Mouse (Mus musculus) thymus, adult 18-20 months (tissue): ENCODE measurements around the gene Tmem138.
A peak's percentile ranks its signal among the peaks of the same experiment; 100 is the strongest.
"Not testable (repeated sequence)": the region's sequence is repeated elsewhere in the genome, so short reads cannot be mapped to it uniquely, and the experiment has no call there.

Source experiments
- DNase-seq, 2 experiments: peaks; one replicate each; pipeline ENCODE4 v3.0.0; 2022; ENCODE audit warnings: mixed read lengths in 2 of 2

The Tmem138 gene

DNA sequence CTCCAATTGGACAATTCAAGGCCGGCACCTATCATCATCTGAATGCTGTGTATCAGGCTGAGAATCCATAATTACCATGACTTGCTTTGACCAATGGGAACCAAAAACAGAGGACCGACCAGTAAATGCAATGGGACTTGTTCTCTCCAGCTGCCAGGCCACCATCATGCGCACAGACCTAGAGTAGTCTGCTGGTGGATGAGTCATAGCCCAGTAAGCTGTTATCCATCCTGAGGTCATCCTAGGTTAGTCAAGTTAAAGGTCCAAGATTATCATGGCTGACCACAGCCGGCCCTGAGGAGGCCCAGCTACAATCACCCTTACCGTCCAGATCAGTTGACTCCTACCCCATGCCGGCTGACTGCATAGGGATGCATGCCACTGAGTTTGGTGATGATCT is 7.5 kb downstream of the Tmem138 start:
- DNase-seq, result no peak

DNA sequence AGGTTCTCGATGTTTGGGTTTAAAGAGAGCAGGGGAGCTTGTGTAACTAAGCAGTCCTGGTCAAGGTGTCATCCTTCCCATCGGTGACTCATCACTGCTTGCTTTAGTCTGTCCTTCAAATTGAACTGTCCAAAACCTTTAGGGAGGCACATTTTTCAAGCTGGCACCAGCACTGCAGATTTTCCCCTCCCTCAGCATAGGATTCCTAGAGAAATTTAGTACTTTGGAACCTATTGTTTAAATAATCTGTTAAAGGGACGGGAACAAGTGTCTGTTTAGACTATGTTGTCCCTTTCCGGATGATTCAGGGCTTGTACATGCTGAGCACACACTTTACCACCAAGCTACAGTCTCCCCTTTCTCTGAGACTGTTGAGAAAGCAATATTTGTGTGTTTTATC is 11.9 kb downstream of the Tmem138 start:
- no peak for DNase-seq

DNA sequence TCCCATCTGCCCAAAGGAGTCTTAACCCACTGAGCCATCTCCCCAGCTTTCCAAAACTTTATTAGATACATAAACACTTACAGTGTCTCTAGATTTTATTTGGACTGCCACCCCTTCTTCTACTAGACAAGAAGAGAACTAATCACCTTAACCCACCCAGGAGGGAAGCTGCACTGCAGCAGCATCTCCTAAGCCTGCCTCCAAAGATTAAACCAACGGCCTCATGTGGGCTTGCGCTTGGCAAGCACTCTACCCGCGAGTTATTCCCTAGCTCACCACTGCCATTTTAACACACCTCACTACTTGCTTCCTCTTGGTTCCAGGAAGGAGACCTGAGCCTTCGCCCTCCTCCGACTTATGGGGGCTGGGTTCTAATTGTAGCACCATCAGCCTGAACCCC is 12.9 kb downstream of the Tmem138 start:
- DNase-seq, result no peak

DNA sequence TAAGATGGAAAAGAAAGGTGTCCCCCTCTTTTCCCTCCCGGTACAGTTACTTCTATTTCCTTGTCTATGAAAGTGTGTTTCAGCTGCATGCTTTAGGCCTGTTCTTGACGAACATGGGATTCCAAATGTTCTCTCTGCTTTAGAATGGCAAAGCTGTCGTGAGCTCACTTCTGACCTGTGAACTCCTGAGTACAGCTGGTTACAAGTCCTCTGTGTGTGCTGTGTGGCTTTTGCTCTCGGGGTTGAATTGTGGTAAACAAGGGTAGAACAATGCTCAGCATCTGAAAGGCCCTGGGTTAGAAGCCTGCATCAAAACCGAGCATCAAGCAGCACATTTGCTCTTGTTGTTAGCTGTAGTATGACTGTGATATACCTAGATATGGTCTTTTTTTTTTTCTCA is 14.8 kb downstream of the Tmem138 start:
- no peak for DNase-seq

DNA sequence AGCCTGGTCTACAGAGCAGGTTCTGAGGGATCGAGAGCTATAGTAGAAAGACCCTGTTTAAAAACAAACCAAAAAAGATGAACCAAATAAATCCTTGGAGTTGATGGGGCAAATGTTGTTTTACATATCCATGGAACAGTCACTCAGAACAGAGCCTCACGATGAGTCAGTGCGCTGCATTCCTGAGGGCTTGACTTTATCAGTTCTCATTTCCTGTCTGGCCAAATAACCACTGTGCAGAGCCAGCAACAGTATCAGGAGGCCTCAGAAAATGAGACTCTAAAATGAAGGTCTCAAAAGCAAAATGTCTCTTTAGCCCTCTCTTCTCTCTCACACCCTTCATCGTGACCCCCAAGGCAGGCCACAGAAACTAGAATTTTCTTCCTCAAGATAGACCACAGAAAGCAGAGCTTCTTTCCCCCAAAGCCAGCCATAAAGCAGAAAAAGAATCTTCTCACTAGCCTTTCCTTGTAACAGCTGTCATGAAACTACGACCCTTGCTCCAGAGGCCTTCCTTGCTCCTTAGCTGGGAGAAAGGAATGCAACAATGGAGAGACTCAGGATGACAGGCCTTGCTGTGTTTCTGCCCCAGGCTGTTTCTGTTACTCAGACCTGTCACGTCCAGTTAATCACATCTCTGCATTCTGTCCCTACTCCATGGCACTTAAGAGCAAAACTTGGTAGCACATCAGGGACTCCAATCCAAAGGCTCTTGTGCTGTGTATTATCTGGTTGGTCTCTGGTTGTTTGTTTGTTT is 15.4 kb downstream of the Tmem138 start:
- no peak for DNase-seq

- no peak for DNase-seq
Measured at GRCm38 (mm10) chr19:10560108-10560507, 17.1 kb downstream of the Tmem138 start.

- not testable (repeated sequence) for DNase-seq
Measured at GRCm38 (mm10) chr19:10557837-10558375, 19.3 kb downstream of the Tmem138 start.

DNA sequence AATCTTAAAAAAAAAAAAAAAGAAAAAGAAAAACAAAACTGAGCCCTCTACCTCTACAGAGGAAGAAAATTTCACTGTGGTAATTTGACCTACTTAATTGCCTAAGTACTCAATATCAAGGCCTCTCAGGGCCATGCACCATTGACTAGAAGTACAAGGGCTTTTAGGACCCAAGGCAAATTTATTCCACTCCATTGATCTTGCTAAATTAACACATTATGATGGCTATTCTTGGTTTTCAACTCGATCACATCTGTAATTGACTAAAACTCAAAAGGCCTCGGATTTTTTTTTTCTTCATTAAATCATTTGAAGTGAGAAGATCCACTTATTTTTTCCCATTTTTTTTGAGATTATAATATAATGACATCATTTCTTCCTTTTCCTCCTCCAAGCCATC is 19.7 kb downstream of the Tmem138 start:
- DNase-seq, result no peak

GRCm38 (mm10) chr19:10557001-10557400 is 20.2 kb downstream of the Tmem138 start:
- no peak for DNase-seq

DNA sequence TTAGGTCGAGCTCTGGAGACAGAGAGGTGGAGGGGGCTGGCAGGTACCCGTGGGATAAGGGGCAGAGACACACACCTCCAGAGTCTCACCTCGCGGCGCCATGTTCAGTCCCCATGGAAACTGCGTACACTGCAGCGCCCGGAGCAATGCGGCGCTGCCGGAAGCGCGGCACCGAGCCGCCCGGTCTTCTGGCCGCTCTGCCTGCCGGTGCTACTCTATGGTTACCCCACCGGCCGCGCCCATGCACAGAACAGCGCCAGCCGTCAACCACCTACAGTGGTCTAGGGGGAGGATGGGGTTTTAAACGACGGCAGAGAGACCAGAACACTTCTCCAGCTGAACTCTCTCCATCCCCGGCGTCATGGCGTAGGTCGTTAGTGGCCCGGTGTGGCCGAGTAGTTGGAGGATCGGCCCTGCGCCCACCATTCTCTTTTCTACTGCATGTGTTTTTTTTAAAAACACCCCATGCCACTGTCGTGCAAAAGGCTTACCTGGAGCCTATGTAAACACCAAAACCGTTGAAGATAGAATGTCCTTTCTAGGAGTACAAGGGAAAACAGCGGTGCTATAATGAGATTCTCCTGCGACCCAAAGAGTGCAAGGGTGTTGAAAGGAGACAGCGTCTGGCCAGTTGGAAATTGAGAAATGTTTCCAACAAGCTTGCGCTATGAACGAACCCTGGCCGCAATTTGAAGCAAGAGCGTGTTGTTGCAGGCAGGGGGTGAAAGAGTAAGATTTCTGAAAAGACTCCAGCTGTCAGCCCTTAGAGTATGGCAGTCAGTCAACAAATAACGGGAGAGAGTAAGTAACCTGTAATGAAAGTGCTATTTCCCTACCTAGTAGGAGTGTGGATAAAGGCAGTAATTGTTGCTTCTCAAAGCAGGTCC is 21.3 kb downstream of the Tmem138 start, which contains the start of gene Tmem216:
TSS of gene Tmem216 (minus strand) at position 615 of the 887 bp plus-strand sequence.
- DNase-seq, result peak; percentile 78 to 83

- no peak for DNase-seq
Measured at GRCm38 (mm10) chr19:10539454-10539853, 37.7 kb downstream of the Tmem138 start.

DNA sequence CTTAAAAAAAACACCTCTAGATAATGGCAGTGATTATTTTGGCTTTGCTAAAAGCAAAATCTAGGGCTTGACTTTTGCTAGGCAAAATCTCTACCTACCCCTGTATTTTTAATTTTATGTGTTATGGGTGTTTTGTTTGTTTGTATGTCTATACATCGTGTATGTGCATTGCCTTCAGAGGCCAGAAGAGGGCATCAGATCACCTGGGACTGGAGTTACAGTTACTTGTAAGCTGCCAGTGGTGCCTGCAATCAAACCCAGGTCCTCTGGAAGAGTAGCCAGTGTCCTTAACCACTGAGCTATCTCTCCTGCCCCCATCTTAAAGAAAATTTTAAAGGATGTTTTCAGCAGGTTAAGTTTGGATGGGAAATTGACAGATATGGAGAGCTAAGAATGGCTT is 47.1 kb downstream of the Tmem138 start:
- DNase-seq, result no peak

- DNase-seq, result no peak
Measured at GRCm38 (mm10) chr19:10525910-10526309, 51.3 kb downstream of the Tmem138 start, which contains the start of gene Sdhaf2. TSS of gene Sdhaf2 (minus strand) at chr19:10526142.

GRCm38 (mm10) chr19:10525106-10525901 is 51.9 kb downstream of the Tmem138 start, which contains the start of gene Cpsf7:
TSS of gene Cpsf7 (plus strand) at chr19:10525266.
- peak; percentile 83 to 91 for DNase-seq

DNA sequence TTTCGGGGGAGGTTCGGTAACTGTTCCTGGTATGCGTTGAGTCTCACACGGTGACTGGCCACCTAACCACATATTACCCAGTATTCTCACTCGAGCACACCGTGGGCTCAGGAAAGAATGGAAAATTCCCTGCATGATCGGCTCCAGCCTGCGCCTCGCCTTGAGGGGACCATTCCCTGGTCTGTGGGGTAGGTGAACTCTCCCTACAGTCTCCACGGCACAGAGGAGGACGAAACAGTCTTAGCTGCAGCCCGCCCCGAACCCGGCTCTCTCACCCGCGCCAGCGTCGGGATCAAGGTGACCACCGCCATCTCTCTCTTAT is 52.4 kb downstream of the Tmem138 start:
- no peak for DNase-seq

DNA sequence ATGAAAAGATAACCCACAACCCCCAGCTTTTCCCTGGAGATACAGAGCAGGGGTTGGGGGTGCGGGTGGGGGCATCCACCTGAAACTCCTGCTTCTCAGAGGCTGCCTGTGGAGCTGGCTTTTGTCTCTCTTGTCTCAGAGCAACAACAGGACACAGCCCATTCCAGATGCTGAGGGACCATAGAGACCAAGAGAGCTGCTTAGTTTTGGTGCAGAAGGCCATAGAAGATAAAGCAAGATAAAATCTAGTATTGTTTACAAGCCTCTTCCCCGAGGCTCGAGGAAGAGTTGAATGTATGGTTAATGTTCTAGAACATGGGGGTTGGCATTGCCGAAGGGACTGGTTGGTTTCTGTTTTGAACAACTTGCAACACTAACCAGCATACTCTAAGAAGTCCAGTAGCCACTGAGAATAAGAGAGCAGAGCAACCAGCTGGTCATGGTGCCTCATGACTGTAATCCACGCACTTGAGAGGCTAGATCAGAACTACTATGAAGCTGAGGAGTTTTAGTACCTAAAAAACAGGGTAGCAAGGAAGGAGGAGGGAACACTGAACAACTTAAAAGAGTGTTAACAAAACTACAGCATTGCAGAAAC is 53.6 kb downstream of the Tmem138 start:
- no peak for DNase-seq

GRCm38 (mm10) chr19:10521926-10522325 is 55.2 kb downstream of the Tmem138 start:
- DNase-seq, result no peak
